Mouse (Mus musculus) fat pad, adult 2 months (tissue): ENCODE measurements around the gene Fam222a.

Source experiments
- DNase-seq: peaks from one replicate; pipeline ENCODE4 v3.0.0-alpha.2; 2011; ENCODE audit warnings: low read depth, low spot score; ENCODE audit errors: extremely low read depth

Fam222a gene

GRCm38 (mm10) chr5:114583046-114583445 is 15.2 kb downstream of the Fam222a start:
- no peak for DNase-seq

- no peak for DNase-seq
Measured at GRCm38 (mm10) chr5:114583490-114584175, 15.8 kb downstream of the Fam222a start.

- no peak for DNase-seq
Measured at GRCm38 (mm10) chr5:114584293-114585104, 16.7 kb downstream of the Fam222a start.

- DNase-seq: no peak
Measured at GRCm38 (mm10) chr5:114585682-114586081, 17.9 kb downstream of the Fam222a start.

GRCm38 (mm10) chr5:114587908-114588307 is 20.1 kb downstream of the Fam222a start:
- no peak for DNase-seq

- no peak for DNase-seq
Measured at GRCm38 (mm10) chr5:114588416-114588815, 20.6 kb downstream of the Fam222a start.

- DNase-seq: no peak
Measured at GRCm38 (mm10) chr5:114589026-114589425, 21.2 kb downstream of the Fam222a start.

- DNase-seq: no peak
Measured at GRCm38 (mm10) chr5:114589454-114589853, 21.6 kb downstream of the Fam222a start.

- no peak for DNase-seq
Measured at GRCm38 (mm10) chr5:114590043-114590913, 22.5 kb downstream of the Fam222a start.

GRCm38 (mm10) chr5:114591151-114591561 is 23.3 kb downstream of the Fam222a start:
- no peak for DNase-seq

- no peak for DNase-seq
Measured at GRCm38 (mm10) chr5:114592463-114593160, 24.8 kb downstream of the Fam222a start.

- DNase-seq: no peak
Measured at GRCm38 (mm10) chr5:114593161-114593821, 25.5 kb downstream of the Fam222a start.

- no peak for DNase-seq
Measured at GRCm38 (mm10) chr5:114593949-114594348, 26.1 kb downstream of the Fam222a start.

- no peak for DNase-seq
Measured at GRCm38 (mm10) chr5:114594741-114595241, 27.0 kb downstream of the Fam222a start.

GRCm38 (mm10) chr5:114596604-114597003 is 28.8 kb downstream of the Fam222a start:
- no peak for DNase-seq

GRCm38 (mm10) chr5:114597222-114597621 is 29.4 kb downstream of the Fam222a start:
- no peak for DNase-seq

GRCm38 (mm10) chr5:114597652-114598051 is 29.8 kb downstream of the Fam222a start:
- no peak for DNase-seq

- DNase-seq: no peak
Measured at GRCm38 (mm10) chr5:114602012-114602411, 34.2 kb downstream of the Fam222a start.

- no peak for DNase-seq
Measured at GRCm38 (mm10) chr5:114603975-114604374, 36.2 kb downstream of the Fam222a start.

GRCm38 (mm10) chr5:114604781-114605290 is 37.0 kb downstream of the Fam222a start:
- DNase-seq: no peak
